Mouse (Mus musculus) lung, embryonic 16.5 days (tissue): ENCODE data around the gene Pram1. TPM values are rescaled to one million over a fixed set of nuclear protein-coding genes. Genes with fewer than 3 reads are reported as not detected.
"Not testable (repeated sequence)": the region's sequence is repeated elsewhere in the genome, so short reads cannot be mapped to it uniquely, and the experiment has no call there.

Experiments used
- ATAC-seq: fragments of 200-750 bp; cut with Nextera tagmentation; 2 replicates; pipeline ENCODE4 v1.8.0; 2017; ENCODE audit warnings: low read depth, mild to moderate bottlenecking, moderate library complexity
- H3K27ac ChIP-seq: fragments of 300-500 bp; sonication (generic); 2 replicates; pipeline ENCODE4 v1.5.1; 2014; ENCODE audit warnings: mild to moderate bottlenecking, control low read depth, low read length
- H3K27me3 ChIP-seq: fragments of 300-500 bp; sonication (generic); 2 replicates; pipeline ENCODE4 v1.6.1; 2014; ENCODE audit warnings: low read depth, low read length, mixed read lengths; ENCODE audit not compliant: control insufficient read depth, insufficient read depth
- H3K36me3 ChIP-seq: fragments of 300-500 bp; sonication (generic); 2 replicates; pipeline ENCODE4 v1.6.1; 2014; ENCODE audit warnings: low read length; ENCODE audit not compliant: control insufficient read depth, insufficient read depth
- H3K4me1 ChIP-seq: fragments of 300-500 bp; sonication (generic); replicated peaks from 2 replicates; pipeline ENCODE4 v1.6.1; 2014; ENCODE audit warnings: low read length, mixed read lengths; ENCODE audit not compliant: control insufficient read depth, insufficient read depth
- H3K4me2 ChIP-seq: fragments of 300-500 bp; sonication (generic); 2 replicates; pipeline ENCODE4 v1.6.1; 2014; ENCODE audit warnings: low read depth, low read length, control low read depth
- H3K4me3 ChIP-seq: fragments of 300-500 bp; sonication (generic); 2 replicates; pipeline ENCODE4 v1.5.1; 2014; ENCODE audit warnings: mild to moderate bottlenecking, low read length, control low read depth
- H3K9ac ChIP-seq: fragments of 300-500 bp; sonication (generic); 2 replicates; pipeline ENCODE4 v1.6.1; 2014; ENCODE audit warnings: low read length, control low read depth
- H3K9me3 ChIP-seq: fragments of 300-500 bp; sonication (generic); 2 replicates; pipeline ENCODE4 v1.6.1; 2016; ENCODE audit warnings: low read length; ENCODE audit not compliant: control insufficient read depth
- WGBS: fragments of 180-500 bp; shearing (Covaris S2); extraction: QIAGEN DNeasy Blood & Tissue Kit; methylation state at CpG from one replicate; pipeline ENCODE4 v1.1.7; 2014; 5-methylcytosine and 5-hydroxymethylcytosine counted together
- polyA plus RNA-seq: library from polyadenylated mRNA; unstranded; fragments of >200 nt; fragmentation: Nextera tagmentation; extraction: Ambion mirVana; gene quantifications from 2 replicates; pipeline ENCODE4 v1.2.1, GENCODE M21; 2015

Gene Pram1
- polyA plus RNA-seq: 1.0 and 1.1 TPM in 2 replicates

DNA sequence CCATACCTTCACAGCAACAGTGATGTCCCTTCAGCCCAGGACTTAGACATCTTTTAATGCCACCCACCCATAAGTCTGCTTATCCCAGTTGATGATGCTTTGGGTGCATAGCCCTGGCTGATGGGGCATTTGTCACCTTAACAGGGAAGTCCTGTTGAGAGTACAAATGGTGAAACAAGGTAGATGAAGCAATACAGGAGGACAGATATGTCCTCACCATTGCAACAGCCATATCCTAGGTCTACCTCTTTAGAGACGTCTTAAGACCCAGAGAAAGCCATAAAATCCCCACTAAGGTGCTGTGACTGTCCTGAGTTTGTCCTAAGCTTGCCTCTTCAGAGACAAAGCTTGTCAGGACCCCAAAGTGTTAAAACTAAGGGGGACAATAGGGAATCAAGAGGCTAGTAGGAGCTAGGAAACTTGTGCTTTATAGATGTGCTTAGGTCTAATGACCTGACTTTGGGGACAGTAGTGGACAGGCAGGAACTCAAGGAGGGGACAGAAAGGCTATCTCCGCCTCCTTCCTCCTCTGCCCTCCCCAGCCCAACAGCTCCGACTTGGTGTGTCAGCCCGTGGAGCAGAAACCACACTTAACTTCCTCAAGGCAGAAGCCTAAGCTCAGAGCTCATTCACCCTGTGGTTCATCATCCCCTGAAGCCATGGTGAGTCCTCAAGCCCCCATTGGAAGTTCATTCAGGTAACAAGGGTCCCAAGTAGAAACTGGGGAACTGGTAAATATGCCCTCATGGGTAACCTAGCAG, at the start of gene Pram1:
Pram1 (plus strand) TSS at position 541 of the 761 bp plus-strand sequence.
- WGBS: 84% methylated on average over 4 of the region's 4 CpGs

GRCm38 (mm10) chr17:33597271-33597670, 40.6 kb upstream of the Pram1 start:
- Histone ChIP-seq H3K9ac (no peak overlapping the region), H3K36me3 (no peaks in the 10 kb centered on the region), H3K27me3 (no peaks in the 10 kb centered on the region), H3K9me3 (peaks cover 9% of the 10 kb centered on the region), H3K27ac (no peak overlapping the region), H3K4me2 (no peak overlapping the region), H3K4me1 (no peaks in the 10 kb centered on the region), H3K4me3 (no peak overlapping the region)
- no peak for ATAC-seq

More for the DNA sequence above, at the start of gene Pram1:
- H3K36me3 ChIP-seq: no peaks in the 10 kb centered on the region
- no peak within 1 kb of the TSS for H3K9ac ChIP-seq
- no peaks in the 10 kb centered on the region for H3K9me3 ChIP-seq
- no peak for ATAC-seq
- H3K27ac ChIP-seq: no peak within 1 kb of the TSS
- no peaks in the 10 kb centered on the region for H3K4me1 ChIP-seq
- no peaks in the 10 kb centered on the region for H3K27me3 ChIP-seq
- H3K4me3 ChIP-seq: no peak within 1 kb of the TSS
- no peak within 1 kb of the TSS for H3K4me2 ChIP-seq

- H3K4me2 ChIP-seq: no peak overlapping the region
- no peak overlapping the region for H3K4me3 ChIP-seq
- H3K9ac ChIP-seq: no peak overlapping the region
- H3K36me3 ChIP-seq: no peaks in the 10 kb centered on the region
- H3K27ac ChIP-seq: no peak overlapping the region
- no peaks in the 10 kb centered on the region for H3K27me3 ChIP-seq
- ATAC-seq: no peak
- H3K4me1 ChIP-seq: no peaks in the 10 kb centered on the region
- WGBS: 84% methylated on average over 5 of the region's 5 CpGs
- H3K9me3 ChIP-seq: peaks cover 9% of the 10 kb centered on the region
Measured at GRCm38 (mm10) chr17:33598506-33598905, 39.4 kb upstream of the Pram1 start.

GRCm38 (mm10) chr17:33599836-33600475, 37.9 kb upstream of the Pram1 start:
- Histone ChIP-seq H3K4me3 (no peak overlapping the region), H3K36me3 (no peaks in the 10 kb centered on the region), H3K9ac (no peak overlapping the region), H3K9me3 (peaks cover 9% of the 10 kb centered on the region), H3K27ac (no peak overlapping the region), H3K4me1 (no peaks in the 10 kb centered on the region), H3K4me2 (no peak overlapping the region), H3K27me3 (no peaks in the 10 kb centered on the region)
- no peak for ATAC-seq
- 80% methylated on average over 8 of the region's 8 CpGs for WGBS

- Histone ChIP-seq H3K36me3 (no peaks in the 10 kb centered on the region), H3K4me3 (no peak overlapping the region), H3K9me3 (peaks cover 9% of the 10 kb centered on the region), H3K27ac (no peak overlapping the region), H3K4me1 (no peaks in the 10 kb centered on the region), H3K27me3 (no peaks in the 10 kb centered on the region), H3K9ac (no peak overlapping the region), H3K4me2 (no peak overlapping the region)
- ATAC-seq: no peak
- 65% methylated on average over 3 of the region's 3 CpGs for WGBS
Measured at GRCm38 (mm10) chr17:33600831-33601230, 37.0 kb upstream of the Pram1 start.

GRCm38 (mm10) chr17:33601947-33602346, 35.9 kb upstream of the Pram1 start:
- Histone ChIP-seq H3K27ac (no peak overlapping the region), H3K4me3 (no peak overlapping the region), H3K4me2 (no peak overlapping the region), H3K9me3 (peaks cover 9% of the 10 kb centered on the region), H3K36me3 (no peaks in the 10 kb centered on the region), H3K9ac (no peak overlapping the region), H3K27me3 (no peaks in the 10 kb centered on the region), H3K4me1 (no peaks in the 10 kb centered on the region)
- WGBS: 79% methylated on average over 12 of the region's 12 CpGs
- no peak for ATAC-seq

- H3K9ac ChIP-seq: no peak overlapping the region
- H3K27me3 ChIP-seq: no peaks in the 10 kb centered on the region
- no peak overlapping the region for H3K4me3 ChIP-seq
- H3K27ac ChIP-seq: no peak overlapping the region
- H3K4me2 ChIP-seq: no peak overlapping the region
- no peaks in the 10 kb centered on the region for H3K36me3 ChIP-seq
- H3K9me3 ChIP-seq: no peaks in the 10 kb centered on the region
- WGBS: 76% methylated on average over 2 of the region's 2 CpGs
- ATAC-seq: no peak
- no peaks in the 10 kb centered on the region for H3K4me1 ChIP-seq
Measured at GRCm38 (mm10) chr17:33607273-33607672, 30.6 kb upstream of the Pram1 start.

- no peaks in the 10 kb centered on the region for H3K4me1 ChIP-seq
- H3K27me3 ChIP-seq: no peaks in the 10 kb centered on the region
- 81% methylated on average over 7 of the region's 7 CpGs for WGBS
- H3K4me2 ChIP-seq: no peak overlapping the region
- no peak overlapping the region for H3K27ac ChIP-seq
- no peak overlapping the region for H3K4me3 ChIP-seq
- no peak for ATAC-seq
- no peaks in the 10 kb centered on the region for H3K9me3 ChIP-seq
- no peaks in the 10 kb centered on the region for H3K36me3 ChIP-seq
- no peak overlapping the region for H3K9ac ChIP-seq
Measured at GRCm38 (mm10) chr17:33610548-33610947, 27.3 kb upstream of the Pram1 start.

DNA sequence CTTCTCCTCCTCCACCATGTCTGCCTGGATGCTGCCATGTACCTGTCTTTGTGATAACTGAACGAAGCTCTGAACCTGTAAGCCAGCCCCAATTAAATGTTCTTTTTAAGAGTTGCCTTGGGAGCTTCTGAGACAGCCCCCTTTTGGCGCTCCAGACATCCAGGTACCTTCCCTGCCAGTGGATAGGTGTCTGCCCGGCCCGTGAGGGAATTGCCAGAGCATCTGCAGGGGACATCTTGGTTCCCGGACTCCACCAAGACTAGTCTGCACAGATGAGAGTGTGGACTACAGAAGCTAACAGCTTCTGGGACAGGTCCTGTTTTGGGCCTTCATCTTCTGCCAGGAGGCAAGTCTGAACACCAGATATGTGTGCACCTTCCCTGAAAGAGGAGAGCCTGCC, 24.1 kb upstream of the Pram1 start:
- not testable (repeated sequence) for H3K4me2 ChIP-seq, H3K27me3 ChIP-seq, H3K4me1 ChIP-seq, H3K9ac ChIP-seq, ATAC-seq, H3K4me3 ChIP-seq, H3K9me3 ChIP-seq, H3K27ac ChIP-seq, H3K36me3 ChIP-seq
- 71% methylated on average over 5 of the region's 5 CpGs for WGBS
